Mouse (Mus musculus) CD4-positive, CD25-positive, alpha-beta regulatory T cell, adult 2 months (primary cell): ENCODE data around the gene 4930524N10Rik.

Experiments
- DNase-seq: peaks from one replicate; pipeline ENCODE4 v3.0.0-alpha.2; 2012; ENCODE audit warnings: low read depth, low spot score

The 4930524N10Rik gene

GRCm38 (mm10) chrX:154343292-154343691 is at the start of gene 4930524N10Rik:
Gene 4930524N10Rik (minus strand): TSS chrX:154343392.
- DNase-seq = no peak

- no peak for DNase-seq
These were observed 6.8 kb upstream of the 4930524N10Rik start for GRCm38 (mm10) chrX:154350042-154350441.

- no peak for DNase-seq
These were observed 6.3 kb upstream of the 4930524N10Rik start for GRCm38 (mm10) chrX:154349302-154350041.

GRCm38 (mm10) chrX:154347933-154348332 is 4.7 kb upstream of the 4930524N10Rik start:
- no peak for DNase-seq
